Mouse (Mus musculus): Measurements from ENCODE around the gene Nfkbiz.
"Not testable (repeated sequence)": the region's sequence is repeated elsewhere in the genome, so short reads cannot be mapped to it uniquely, and the experiment has no call there.

Nfkbiz gene

DNA sequence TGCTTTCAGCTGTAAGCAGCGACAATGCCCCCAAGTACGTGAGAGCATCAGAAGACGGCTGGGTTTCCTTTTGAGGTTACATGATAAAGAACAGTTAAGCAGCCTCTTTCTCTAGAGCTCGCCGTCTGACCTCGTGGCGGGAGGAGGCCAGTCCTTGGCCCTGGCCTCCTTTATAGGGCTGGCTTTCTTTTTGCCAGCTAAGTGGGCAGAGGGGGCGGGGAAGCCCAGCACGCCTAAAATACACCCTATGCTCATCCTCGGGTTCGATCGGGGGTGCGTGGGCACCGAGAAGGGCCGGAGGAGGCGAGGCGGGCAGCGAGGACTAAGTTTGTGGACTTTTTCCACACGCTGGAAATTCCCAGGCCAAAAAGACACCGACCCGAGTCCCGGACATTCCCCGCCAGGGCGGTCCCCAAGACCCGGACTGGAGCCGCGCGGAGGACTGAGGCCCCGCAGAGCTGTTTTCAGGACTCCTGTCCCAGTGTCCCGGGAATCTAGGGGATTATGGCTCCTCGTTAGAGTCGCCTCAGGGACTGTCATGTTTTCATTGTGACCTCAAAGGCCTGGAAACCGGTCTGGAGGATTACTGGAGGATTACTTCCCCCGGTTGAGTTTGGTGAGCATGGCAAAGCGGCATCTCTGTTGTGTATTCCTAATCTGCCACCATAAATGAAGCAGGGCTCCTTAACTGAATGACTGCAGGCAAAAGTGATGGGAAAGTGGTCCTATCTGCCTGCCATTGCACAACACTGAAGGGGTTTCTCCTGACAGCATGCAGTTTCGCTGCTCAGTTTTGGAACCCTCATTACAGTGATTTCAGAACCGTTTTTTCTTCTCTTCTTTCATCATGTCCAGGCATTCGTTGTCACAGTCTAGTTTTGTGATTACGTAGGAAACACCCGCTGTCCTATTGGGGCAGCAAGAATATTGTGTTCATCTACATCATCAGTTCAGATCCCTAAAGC, at the start of gene Nfkbiz:
TSS of gene Nfkbiz (minus strand) at position 390 of the 965 bp plus-strand sequence.
- peak; percentile 90 to 98 for DNase-seq (ENCODE audit: inconsistent age in 2 of 2, low spot score in 1 of 2)

GRCm38 (mm10) chr16:55887814-55888583, 49.3 kb upstream of the Nfkbiz start:
- no peak for DNase-seq (ENCODE audit: inconsistent age in 2 of 2, low spot score in 1 of 2)

GRCm38 (mm10) chr16:55884246-55884645, 45.5 kb upstream of the Nfkbiz start:
- no peak for DNase-seq (ENCODE audit: inconsistent age in 2 of 2, low spot score in 1 of 2)

DNA sequence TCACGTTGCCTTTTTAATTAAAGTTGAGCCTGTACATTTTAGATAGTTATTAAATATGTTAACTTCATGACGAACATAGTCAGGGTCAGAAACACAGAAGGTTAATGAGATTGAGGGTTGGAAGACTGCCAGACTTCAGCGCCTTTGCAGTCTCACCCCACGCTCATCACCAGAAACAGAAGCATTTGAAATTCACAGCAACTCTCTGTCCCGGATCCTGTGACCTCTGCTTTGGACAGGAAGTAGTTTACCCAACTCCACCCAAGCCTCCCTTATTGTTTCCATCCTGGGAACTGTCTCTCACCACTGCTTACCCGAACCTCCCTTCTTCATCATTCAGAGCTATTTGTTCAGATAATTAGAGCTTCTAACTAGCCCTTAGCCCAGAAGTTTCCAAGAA, 37.3 kb upstream of the Nfkbiz start:
- peak in 1 of 2 experiments; percentile 22 for DNase-seq (ENCODE audit: inconsistent age in 2 of 2, low spot score in 1 of 2)

- DNase-seq (ENCODE audit: inconsistent age in 2 of 2, low spot score in 1 of 2), result no peak
Observed at GRCm38 (mm10) chr16:55863832-55864231, 25.1 kb upstream of the Nfkbiz start.

DNA sequence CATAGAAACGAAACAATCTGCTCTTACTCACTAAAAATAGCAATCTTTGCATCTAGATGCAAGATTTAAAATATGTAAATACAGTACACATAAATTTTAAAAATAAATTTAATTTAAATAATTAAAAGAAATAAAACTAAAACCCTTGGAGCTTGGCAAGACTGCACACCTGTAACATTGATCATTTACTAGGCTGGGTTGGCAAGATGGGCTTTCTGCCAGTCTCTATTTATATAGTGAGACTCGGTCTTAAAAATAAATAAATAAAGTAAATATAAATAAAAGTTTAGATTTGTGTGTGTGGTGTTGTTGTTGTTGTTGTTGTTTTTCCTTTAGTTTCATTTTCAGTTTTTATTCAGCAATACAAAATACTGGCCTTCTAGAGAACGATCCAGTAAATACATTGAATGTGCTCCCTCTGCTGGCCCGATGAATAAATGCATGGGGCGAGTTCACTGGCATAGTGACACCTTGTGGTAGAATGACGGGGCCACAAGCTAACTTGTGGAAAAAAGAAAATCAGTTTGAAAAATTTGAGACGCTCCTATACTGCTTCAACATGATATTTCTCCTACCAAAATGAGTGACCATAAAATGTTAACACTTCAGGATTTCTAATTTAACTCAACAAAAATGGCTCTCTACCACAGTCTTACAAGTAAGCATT, 24.6 kb upstream of the Nfkbiz start:
- peak; percentile 62 to 89 for DNase-seq (ENCODE audit: inconsistent age in 2 of 2, low spot score in 1 of 2)

- DNase-seq (ENCODE audit: inconsistent age in 2 of 2, low spot score in 1 of 2), result no peak
Observed at GRCm38 (mm10) chr16:55861104-55861503, 22.4 kb upstream of the Nfkbiz start.

DNA sequence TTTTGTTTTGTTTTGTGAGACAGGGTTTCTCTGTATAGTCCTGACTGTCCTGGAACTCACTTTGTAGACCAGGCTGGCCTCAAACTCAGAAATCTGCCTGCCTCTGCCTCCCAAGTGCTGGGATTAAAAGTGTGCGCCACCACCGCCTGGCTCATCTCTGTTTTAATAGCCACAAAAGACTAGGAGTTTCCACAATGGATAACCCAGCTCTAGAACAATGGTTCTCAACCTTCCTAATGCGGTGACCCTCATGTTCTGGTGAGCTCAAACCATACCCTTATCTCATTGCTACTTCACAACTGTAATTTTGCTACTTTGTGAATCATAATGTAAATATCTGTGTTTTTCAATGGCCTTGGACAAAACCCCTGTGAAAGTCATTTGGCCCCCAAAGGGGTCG, 20.7 kb upstream of the Nfkbiz start:
- not testable (repeated sequence) for DNase-seq (ENCODE audit: inconsistent age in 2 of 2, low spot score in 1 of 2)

- DNase-seq (ENCODE audit: inconsistent age in 2 of 2, low spot score in 1 of 2), result peak; percentile 59 to 87
Observed at GRCm38 (mm10) chr16:55858465-55858864, 19.8 kb upstream of the Nfkbiz start.

DNA sequence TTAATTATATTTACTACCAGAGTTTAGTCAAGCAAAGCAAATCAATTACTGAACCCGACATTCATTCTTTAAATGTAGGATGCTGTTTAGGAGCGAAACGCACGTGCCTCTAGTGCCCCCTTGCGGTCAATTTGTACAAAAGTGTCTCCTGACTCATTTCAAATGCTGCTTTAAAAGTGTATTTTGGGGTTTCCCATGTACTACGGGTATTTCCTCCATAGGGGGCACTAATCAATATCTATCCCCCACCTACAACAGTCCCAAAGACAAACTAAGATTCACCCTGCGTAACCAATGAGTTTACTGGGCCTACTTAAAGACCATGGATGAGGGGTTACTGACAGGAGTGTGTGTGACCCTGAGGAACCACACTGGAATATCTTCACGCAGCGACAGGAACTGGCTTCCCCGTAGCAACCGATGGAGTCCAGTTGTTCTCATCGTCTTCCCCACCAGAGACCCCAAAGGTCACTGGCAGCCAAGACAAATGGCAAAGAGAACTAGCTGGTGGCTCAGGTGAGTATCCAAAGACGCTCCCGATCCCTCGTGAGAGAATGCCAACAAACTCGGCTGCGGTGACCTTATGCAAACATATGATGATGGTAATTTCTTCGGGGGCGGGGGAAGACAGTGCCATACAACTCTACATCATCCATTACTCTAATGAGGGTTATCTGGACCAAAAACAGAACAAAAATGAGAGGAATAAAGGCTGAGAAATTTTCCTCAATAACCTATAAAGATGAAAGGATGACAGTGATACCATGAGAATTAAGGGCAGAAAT, 14.4 kb upstream of the Nfkbiz start:
- DNase-seq (ENCODE audit: inconsistent age in 2 of 2, low spot score in 1 of 2), result peak; percentile 62 to 91

DNA sequence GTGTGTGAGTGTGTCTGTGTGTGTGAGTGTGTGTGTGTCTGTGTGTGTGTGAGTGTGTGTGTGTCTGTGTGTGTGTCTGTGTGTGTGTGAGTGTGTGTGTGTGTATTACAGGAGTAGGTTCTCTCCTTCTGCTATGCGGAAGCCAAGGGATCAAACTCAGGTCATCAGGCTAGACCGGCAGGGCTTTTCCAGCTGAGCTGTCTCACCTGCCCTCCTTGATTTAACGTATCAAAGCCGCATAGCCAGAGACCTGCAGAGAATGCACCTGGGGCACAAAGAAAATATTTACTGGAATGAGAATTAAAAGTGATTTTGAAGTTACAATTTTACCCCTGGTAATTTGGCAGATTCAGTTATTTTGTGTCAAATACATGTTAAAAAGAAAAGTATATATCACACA, 13.8 kb upstream of the Nfkbiz start:
- DNase-seq (ENCODE audit: inconsistent age in 2 of 2, low spot score in 1 of 2), result no peak

DNA sequence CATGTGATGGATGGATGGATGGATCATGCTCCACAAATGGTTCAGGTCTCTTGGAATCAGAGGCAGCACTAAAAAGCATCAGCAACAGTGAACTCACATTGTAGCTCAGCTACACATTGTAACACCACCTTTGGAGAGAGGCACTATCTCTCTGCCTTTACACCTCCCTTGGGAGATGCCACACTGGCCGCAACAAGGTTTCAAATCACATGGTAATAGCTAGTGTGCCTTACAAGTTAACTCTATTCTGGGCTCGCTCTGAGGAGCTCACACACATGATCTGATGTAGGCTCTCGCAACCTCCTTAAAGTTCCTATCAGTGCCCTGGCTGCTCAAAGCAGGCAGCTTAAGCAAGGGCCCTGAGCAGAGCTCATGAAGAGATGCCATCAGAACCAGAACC, 11.8 kb upstream of the Nfkbiz start:
- DNase-seq (ENCODE audit: inconsistent age in 2 of 2, low spot score in 1 of 2), result no peak

DNA sequence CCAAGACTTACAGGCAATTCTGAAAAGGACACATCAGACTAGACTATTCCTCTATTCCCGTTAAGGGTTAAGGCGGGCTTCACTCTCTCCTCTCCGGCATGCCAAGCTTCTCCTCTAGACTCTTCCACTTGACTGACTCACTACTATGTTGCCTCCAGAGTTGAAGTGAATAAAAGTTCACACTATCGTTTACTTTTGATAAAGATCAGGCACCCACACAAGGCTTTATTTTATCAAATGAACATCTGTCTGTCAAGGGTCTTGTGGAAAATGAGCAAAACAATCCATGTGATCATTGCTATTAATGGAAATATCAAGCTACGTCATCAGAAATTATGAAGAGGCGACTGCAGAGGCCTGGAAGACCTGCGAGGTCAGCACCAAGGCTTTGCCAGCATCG, 9.0 kb upstream of the Nfkbiz start:
- DNase-seq (ENCODE audit: inconsistent age in 2 of 2, low spot score in 1 of 2), result no peak

DNA sequence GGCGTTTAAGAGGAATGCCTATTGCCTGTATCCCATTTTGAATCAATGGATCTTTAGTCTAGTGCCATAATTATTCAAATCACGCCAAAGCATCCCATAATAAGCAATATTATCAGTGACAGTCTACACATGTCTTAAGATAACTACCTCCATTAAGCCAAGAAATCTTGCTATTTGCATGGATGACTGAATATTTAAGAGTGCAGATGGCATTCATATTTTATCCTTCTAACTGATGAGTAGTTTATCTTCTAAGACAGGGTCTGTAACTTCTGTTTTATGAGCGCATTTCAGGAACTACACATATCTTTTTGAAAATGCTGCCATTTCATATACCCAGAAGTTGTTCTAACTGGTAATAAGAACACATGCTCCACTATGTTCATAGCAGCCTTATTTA, 6.1 kb upstream of the Nfkbiz start:
- no peak for DNase-seq (ENCODE audit: inconsistent age in 2 of 2, low spot score in 1 of 2)

- DNase-seq (ENCODE audit: inconsistent age in 2 of 2, low spot score in 1 of 2), result peak in 1 of 2 experiments; percentile 18
Observed at GRCm38 (mm10) chr16:55843919-55844318, 5.2 kb upstream of the Nfkbiz start.

- no peak for DNase-seq (ENCODE audit: inconsistent age in 2 of 2, low spot score in 1 of 2)
Observed at GRCm38 (mm10) chr16:55843134-55843533, 4.4 kb upstream of the Nfkbiz start.

DNA sequence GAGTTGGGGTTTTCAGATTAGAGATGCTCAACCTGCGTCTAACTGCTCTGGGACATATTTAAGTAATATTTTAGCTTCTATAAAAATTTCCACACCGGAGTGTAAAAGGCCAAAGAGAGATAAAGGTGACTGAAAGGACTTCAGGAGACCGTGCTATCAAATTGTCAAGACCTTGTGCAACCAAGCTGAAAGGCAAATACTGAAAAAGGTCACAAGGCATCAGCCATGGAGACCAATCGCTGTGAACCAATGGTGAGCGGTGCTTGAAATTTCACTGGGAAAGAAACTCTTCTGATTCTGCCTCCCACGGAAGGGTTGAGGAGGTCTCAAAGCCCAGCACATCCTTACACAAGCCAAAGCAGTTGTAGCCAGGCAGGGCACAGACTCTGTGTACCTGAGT, 2.8 kb upstream of the Nfkbiz start:
- DNase-seq (ENCODE audit: inconsistent age in 2 of 2, low spot score in 1 of 2), result no peak

DNA sequence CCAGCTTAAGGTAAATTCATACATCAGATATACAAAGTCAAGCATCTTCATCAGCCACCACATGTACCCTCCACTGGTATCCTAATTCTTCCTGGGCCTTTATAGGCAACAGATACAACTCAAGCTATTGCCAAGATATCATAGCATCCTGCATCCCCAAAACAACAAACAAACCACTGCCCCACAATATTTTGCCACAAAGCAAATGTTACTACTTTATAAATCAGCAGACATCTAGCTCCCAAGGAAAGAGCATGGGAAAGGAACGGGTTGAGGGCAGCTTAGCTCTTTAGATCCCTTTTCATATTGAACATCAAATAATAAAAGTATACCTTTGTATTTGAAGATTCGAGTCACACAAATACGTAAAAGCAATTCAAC, 580 bp downstream of the Nfkbiz start:
- DNase-seq (ENCODE audit: inconsistent age in 2 of 2, low spot score in 1 of 2), result no peak

DNA sequence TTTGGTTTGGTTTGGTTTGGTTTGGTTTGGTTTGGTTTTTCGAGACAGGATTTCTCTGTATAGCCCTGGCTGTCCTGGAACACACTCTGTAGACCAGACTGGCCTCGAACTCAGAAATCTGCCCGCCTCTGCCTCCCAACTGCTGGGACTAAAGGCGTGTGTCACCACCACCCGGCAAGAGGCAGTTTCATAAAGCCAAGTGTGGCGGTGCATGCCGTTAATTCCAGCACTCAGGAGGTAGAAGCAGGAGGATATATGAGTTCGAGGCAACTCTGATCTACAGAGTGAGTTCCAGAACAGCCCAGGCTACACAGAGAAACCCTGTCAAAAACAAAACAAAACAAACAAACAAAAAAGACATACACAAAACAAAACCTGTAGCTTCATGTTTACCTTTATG, 1.0 kb downstream of the Nfkbiz start:
- not testable (repeated sequence) for DNase-seq (ENCODE audit: inconsistent age in 2 of 2, low spot score in 1 of 2)

DNA sequence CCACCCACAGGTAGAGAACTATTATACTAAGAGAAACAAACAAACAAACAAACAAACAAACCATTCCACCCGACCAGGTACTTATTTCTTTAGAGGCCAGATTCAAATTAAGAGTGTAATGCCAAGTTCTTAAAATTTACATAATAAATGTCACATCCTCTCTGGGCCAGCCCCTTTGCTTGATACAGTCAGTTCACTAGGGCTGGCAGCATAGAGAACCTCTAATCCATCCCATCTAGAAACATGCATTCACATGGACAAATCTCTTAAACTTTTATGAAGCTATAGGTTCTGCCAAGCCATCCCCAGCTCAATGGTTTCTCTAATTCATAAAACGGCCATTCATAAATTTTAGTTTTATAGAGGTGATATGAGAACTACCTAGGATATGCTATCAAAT, 1.5 kb downstream of the Nfkbiz start:
- DNase-seq (ENCODE audit: inconsistent age in 2 of 2, low spot score in 1 of 2), result no peak

- DNase-seq (ENCODE audit: inconsistent age in 2 of 2, low spot score in 1 of 2), result no peak
Observed at GRCm38 (mm10) chr16:55835798-55836197, 2.9 kb downstream of the Nfkbiz start.

All from adrenal gland, adult (tissue).